Mouse (Mus musculus) forebrain, embryonic 14.5 days (tissue): Measurements from ENCODE around the gene Chpf2. TPM values are rescaled to one million over a fixed set of nuclear protein-coding genes. Genes with fewer than 3 reads are reported as not detected.

Experiments
- ATAC-seq: fragments of 200-750 bp; cut with Nextera tagmentation; 2 replicates; pipeline ENCODE4 v1.8.0; 2017; ENCODE audit warnings: mild to moderate bottlenecking, moderate library complexity
- DNase-seq: peaks from one replicate; pipeline ENCODE4 v3.0.0-alpha.2; 2015; ENCODE audit warnings: low spot score
- H3K27ac ChIP-seq: fragments of 300-500 bp; sonication (generic); 2 replicates; pipeline ENCODE4 v1.5.1; 2014; ENCODE audit warnings: low read depth, mild to moderate bottlenecking, control low read depth, low read length, moderate library complexity
- H3K27me3 ChIP-seq: fragments of 300-500 bp; sonication (generic); replicated peaks from 2 replicates; pipeline ENCODE4 v1.6.1; 2014; ENCODE audit warnings: low read length, control low read depth, mixed read lengths; ENCODE audit not compliant: control insufficient read depth, insufficient read depth
- H3K36me3 ChIP-seq: fragments of 300-500 bp; sonication (generic); 2 replicates; pipeline ENCODE4 v1.6.1; 2014; ENCODE audit warnings: low read length, control low read depth; ENCODE audit not compliant: control insufficient read depth, insufficient read depth
- H3K4me1 ChIP-seq: fragments of 300-500 bp; sonication (generic); 2 replicates; pipeline ENCODE4 v1.6.1; 2014; ENCODE audit warnings: antibody characterized with exemption, low read length, control low read depth; ENCODE audit not compliant: control insufficient read depth, insufficient read depth
- H3K4me2 ChIP-seq: fragments of 300-500 bp; sonication (generic); 2 replicates; pipeline ENCODE4 v1.6.1; 2014; ENCODE audit warnings: mild to moderate bottlenecking, control low read depth, low read length
- H3K4me3 ChIP-seq: fragments of 300-500 bp; sonication (generic); 2 replicates; pipeline ENCODE4 v1.5.1; 2014; ENCODE audit warnings: low read depth, low read length, control low read depth
- H3K9ac ChIP-seq: fragments of 300-500 bp; sonication (generic); 2 replicates; pipeline ENCODE4 v1.6.1; 2014; ENCODE audit warnings: mild to moderate bottlenecking, low read length, control low read depth, moderate library complexity
- H3K9me3 ChIP-seq: fragments of 300-500 bp; sonication (generic); replicated peaks from 2 replicates; pipeline ENCODE4 v1.6.1; 2016; ENCODE audit warnings: low read length, control low read depth, mixed read lengths; ENCODE audit not compliant: control insufficient read depth
- WGBS: fragments of 180-500 bp; shearing (Covaris S2); extraction: QIAGEN DNeasy Blood & Tissue Kit; methylation state at CpG from one replicate; pipeline ENCODE4 v1.1.7; 2014; 5-methylcytosine and 5-hydroxymethylcytosine counted together
- polyA plus RNA-seq: library from polyadenylated mRNA; unstranded; fragments of >200 nt; fragmentation: Nextera tagmentation; extraction: Ambion mirVana; gene quantifications from 2 replicates; pipeline ENCODE4 v1.2.1, GENCODE M21; 2014

The Chpf2 gene
- polyA plus RNA-seq, 1 experiment from 2014 or later = 10.6 TPM

DNA sequence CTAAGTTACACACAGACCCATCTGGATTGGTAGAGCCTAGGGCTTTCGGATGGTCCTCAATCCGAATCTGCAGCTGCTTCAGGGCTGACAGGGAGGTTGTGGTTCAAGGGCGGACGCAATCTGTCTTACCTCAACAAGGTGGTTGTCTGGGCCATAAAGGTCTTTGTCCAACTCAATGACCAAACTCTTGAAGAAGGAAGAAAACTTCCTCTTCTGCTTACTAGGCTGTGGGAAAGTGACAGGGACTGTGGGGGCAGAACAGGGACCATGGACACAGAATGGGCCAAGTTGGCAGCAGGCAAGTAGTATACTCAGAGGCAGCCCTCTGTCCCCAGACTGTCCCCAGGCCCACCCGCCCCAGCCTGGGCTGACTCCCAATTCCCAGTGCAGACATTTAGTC is 8.7 kb downstream of the Chpf2 start:
- H3K4me1 ChIP-seq = peaks cover 44% of the 10 kb centered on the region
- H3K4me3 ChIP-seq = no peak overlapping the region
- peak overlapping the region; percentile 93 for H3K4me2 ChIP-seq
- H3K9me3 ChIP-seq = no peaks in the 10 kb centered on the region
- peak overlapping the region; percentile 53; the same call in 1 of the 2 replicates for H3K9ac ChIP-seq
- H3K27me3 ChIP-seq = no peaks in the 10 kb centered on the region
- 91% methylated on average over 5 of the region's 5 CpGs for WGBS
- peaks cover 54% of the 10 kb centered on the region for H3K36me3 ChIP-seq
- H3K27ac ChIP-seq = peak overlapping the region; percentile 99
- ATAC-seq = no peak
- no peak for DNase-seq

DNA sequence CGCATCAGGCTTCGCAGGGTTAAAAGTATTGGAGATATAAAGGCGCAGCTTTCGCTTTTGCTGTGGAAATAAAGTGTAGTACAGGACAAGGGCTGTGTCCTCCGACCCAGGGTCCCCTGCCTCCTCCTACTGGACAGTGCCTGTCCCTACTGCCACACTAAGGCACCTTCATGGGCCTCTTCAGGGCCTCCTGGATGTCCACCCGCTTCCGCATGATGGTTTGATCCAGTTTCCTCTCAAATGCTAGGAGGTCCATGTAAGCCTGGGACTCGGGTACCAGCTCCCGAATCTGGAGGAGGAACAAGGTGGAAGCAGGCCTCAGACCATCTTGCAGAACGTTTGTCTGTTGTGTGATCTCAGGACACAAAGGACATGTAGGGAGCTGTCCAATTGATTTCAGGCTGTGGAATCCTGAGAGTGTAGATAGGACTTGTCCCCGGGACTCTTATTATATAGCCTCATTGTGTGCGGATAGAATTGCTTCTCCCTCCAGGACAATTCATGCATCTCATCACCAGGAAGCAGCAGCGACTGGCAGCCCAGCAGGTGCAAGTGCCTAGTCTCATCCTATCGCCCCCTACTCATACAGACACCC is 9.3 kb downstream of the Chpf2 start:
- WGBS = 29% methylated on average over 14 of the region's 14 CpGs
- no peaks in the 10 kb centered on the region for H3K27me3 ChIP-seq
- DNase-seq = no peak
- no peak for ATAC-seq
- H3K27ac ChIP-seq = peak overlapping the region; percentile 99
- peaks cover 48% of the 10 kb centered on the region for H3K36me3 ChIP-seq
- H3K9ac ChIP-seq = peak overlapping the region; percentile 53
- H3K4me3 ChIP-seq = peak overlapping the region; percentile 26; the same call in 1 of the 2 replicates
- no peaks in the 10 kb centered on the region for H3K9me3 ChIP-seq
- H3K4me2 ChIP-seq = peak overlapping the region; percentile 93
- peaks cover 50% of the 10 kb centered on the region for H3K4me1 ChIP-seq

DNA sequence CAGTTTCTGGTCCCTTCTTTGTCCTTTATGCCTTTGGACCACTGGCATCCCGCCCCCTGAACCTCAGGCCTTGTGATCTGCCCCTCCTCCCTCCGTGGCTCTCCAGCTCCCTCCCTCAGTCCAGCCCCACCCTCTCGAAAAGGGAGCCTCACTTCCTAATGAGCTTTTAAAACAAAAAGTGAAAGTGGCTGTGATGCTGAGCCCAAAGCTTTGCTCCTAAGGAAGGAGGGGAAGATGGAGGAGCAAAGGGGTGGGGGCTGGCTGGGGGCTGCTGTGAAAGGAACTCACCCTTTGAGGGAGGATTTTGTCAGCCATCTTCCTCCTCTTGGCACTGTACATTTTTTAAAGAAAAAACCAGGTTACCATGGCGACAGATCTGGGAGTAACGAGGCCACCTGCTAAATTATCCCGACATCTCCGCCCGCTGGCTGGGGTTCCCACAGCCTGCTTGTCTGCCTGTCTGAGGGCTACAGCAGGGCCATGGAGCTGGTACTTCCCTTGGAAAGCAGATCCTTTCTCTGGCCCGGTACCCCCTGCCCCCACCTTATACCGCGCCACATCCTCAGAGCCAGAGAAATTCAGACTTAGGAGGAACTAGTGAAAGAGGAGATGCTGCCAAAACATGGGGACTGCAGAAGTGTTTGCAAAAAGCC is 10.1 kb downstream of the Chpf2 start:
- Histone ChIP-seq H3K4me3 (peak overlapping the region; percentile 26), H3K9me3 (no peaks in the 10 kb centered on the region), H3K4me1 (peaks cover 51% of the 10 kb centered on the region), H3K36me3 (peaks cover 40% of the 10 kb centered on the region), H3K27ac (peak overlapping the region; percentile 99), H3K4me2 (peak overlapping the region; percentile 93), H3K9ac (peak overlapping the region; percentile 53), H3K27me3 (no peaks in the 10 kb centered on the region)
- WGBS = under 1% methylated on average over 11 of the region's 11 CpGs
- DNase-seq = peak; percentile 97
- peak; percentile 73 for ATAC-seq

DNA sequence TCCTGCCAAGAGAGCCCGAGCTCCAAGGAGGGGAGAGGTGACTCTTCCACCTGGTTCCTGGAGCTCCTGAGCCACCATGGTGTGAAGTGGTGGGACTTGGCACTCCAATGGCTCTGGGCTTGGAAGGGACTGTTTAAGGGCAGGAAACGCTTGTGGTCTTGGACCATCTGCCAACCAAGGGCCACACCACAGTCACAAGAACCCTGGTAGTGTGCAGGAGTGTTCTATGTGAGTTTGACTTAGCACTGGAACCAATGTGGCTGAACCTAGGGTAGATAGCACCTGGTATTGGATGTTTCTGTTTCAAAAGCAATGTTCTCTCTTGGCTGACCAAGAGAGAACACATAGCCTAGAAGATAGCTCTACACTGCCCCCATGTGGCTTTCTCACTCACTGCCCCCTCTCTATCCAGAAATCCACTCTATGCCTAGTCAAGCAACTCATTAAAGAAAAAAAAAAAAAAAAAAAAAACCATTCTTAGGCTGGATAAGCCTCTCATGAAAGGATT is 10.7 kb downstream of the Chpf2 start:
- H3K36me3 ChIP-seq = peaks cover 34% of the 10 kb centered on the region
- peaks cover 53% of the 10 kb centered on the region for H3K4me1 ChIP-seq
- H3K9ac ChIP-seq = peak overlapping the region; percentile 53
- H3K9me3 ChIP-seq = no peaks in the 10 kb centered on the region
- peak overlapping the region; percentile 93 for H3K4me2 ChIP-seq
- peak; percentile 43 for ATAC-seq
- peak; percentile 93 for DNase-seq
- 33% methylated on average over 2 of the region's 2 CpGs for WGBS
- peak overlapping the region; percentile 26 for H3K4me3 ChIP-seq
- H3K27ac ChIP-seq = peak overlapping the region; percentile 99
- no peaks in the 10 kb centered on the region for H3K27me3 ChIP-seq

DNA sequence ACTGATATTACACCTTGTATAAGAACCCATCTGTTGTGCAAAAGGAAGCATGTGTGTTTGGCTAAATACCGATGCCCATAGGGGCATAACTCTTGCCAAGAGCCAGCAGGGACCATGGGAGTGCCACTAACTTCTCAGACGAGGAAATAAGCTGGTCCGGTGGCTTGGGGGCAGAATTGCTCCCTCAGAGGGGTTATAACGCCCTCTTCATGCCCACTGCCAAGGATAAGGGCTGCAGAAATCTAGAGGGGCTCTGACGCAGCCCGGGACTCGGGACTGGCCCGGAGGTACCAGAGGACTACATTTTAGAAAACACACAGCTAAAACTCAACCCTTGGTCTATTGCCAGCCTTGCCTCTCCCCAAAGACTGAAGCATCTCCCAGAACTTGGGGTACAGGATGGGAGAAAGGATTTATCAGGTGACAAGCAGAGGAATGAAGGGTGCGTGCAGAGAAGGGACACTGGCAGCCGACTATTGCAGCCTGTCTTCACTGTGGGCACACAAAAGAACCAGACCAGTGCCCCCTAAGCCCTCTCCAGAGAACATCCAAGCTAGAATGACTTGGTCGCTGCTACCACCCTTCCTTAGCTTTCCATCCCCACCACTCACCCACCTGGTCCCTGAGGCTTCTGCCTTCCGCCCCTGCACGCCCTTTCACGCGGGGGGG is 11.5 kb downstream of the Chpf2 start:
- no peaks in the 10 kb centered on the region for H3K9me3 ChIP-seq
- 17% methylated on average over 15 of the region's 15 CpGs for whole genome bisulfite sequencing
- H3K4me2 ChIP-seq = peak overlapping the region; percentile 93
- no peaks in the 10 kb centered on the region for H3K27me3 ChIP-seq
- DNase-seq = peak; percentile 60
- peak overlapping the region; percentile 95 for H3K27ac ChIP-seq
- peak overlapping the region; percentile 54 for H3K4me3 ChIP-seq
- H3K36me3 ChIP-seq = peaks cover 26% of the 10 kb centered on the region
- peak overlapping the region; percentile 81 for H3K9ac ChIP-seq
- ATAC-seq = no peak
- H3K4me1 ChIP-seq = peaks cover 60% of the 10 kb centered on the region

DNA sequence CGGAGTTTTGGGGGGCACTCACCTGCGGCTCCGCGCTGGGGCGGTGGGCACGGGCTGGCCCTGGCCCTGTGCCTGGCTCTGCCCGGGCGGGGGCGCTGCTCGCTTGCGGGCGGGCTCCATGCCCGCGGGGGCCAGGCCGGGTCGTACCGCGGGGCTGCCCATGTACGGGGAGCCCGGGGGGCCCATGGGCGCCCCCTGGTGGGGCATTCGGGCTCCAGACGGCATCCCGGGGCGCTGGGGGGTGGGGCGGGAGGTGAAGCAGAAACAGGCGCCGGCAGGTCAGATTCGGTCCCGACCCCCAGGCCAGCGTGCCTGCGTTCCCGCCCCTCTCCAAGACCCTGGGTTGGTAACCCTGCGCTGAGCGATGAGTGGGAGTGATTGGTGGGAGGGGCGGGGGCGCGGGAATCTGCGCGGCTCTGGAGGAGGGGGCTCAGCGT is 12.0 kb downstream of the Chpf2 start:
- Histone ChIP-seq H3K4me1 (peaks cover 66% of the 10 kb centered on the region), H3K4me3 (peak overlapping the region; percentile 54), H3K9me3 (no peaks in the 10 kb centered on the region), H3K4me2 (peak overlapping the region; percentile 93), H3K27me3 (no peaks in the 10 kb centered on the region), H3K36me3 (peaks cover 21% of the 10 kb centered on the region), H3K9ac (peak overlapping the region; percentile 81), H3K27ac (peak overlapping the region; percentile 95)
- DNase-seq = peak; percentile 68
- WGBS = 1% methylated on average over 38 of the region's 41 CpGs
- ATAC-seq = peak; percentile 19

DNA sequence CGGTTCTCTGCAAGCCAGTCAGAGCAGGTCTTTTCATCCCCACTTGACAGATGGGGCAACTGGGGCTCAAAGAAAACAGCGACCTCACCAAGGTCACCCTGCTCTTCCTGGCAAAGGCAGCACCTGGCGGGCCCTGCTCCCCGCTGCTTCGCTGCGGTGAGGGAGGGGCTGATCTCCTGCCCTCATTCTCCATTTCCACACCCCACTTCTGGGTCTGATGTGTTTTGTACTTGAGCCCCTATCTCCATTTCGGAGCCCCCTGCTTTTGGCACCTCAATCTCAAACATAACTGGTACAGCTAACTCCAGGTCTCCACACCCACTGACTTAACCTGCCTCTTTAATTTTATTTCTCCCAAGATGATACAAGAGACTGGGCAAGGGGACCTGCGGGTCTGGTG is 12.6 kb downstream of the Chpf2 start:
- H3K27me3 ChIP-seq = no peaks in the 10 kb centered on the region
- ATAC-seq (no peak), DNase-seq (no peak)
- H3K4me2 ChIP-seq = peak overlapping the region; percentile 93
- no peaks in the 10 kb centered on the region for H3K9me3 ChIP-seq
- peaks cover 15% of the 10 kb centered on the region for H3K36me3 ChIP-seq
- H3K4me1 ChIP-seq = peaks cover 71% of the 10 kb centered on the region
- H3K4me3 ChIP-seq = peak overlapping the region; percentile 54
- H3K9ac ChIP-seq = peak overlapping the region; percentile 81
- 12% methylated on average over 8 of the region's 8 CpGs for WGBS
- H3K27ac ChIP-seq = peak overlapping the region; percentile 95

DNA sequence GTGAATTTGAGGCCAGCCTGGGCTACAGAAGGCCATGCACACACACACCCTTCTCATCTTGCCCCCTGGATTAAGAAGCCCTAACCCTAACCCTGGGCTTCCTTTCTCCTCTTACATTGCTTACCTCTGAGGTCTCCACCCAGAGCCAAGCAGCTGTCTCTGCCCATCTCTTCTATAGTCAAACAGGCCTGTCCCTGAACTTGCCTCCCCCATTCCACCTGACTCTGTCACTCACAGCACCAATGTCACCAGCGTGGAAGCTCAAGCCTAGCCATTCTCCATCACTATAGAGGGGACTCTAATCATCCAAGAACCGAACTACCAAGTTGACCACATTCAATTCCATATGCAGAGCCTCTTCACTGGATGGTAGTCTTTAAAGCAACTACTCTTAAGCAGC is 13.7 kb downstream of the Chpf2 start:
- Histone ChIP-seq H3K27ac (0 out of 2 replicates have a peak overlapping the region, but pooled peaks have one; percentile 99), H3K9ac (peak overlapping the region; percentile 84; the same call in 1 of the 2 replicates), H3K4me2 (peak overlapping the region; percentile 94), H3K4me1 (peaks cover 75% of the 10 kb centered on the region), H3K36me3 (peaks cover 4% of the 10 kb centered on the region), H3K27me3 (no peaks in the 10 kb centered on the region), H3K4me3 (peak overlapping the region; percentile 57), H3K9me3 (no peaks in the 10 kb centered on the region)
- no peak for DNase-seq
- ATAC-seq = no peak
- WGBS = 65% methylated on average over 2 of the region's 2 CpGs
